Mouse (Mus musculus): ENCODE measurements at regions not wholly inside any gene's neighbourhood (a gene's known extent, or its start where the extent isn't known, plus 50 kb on each side); places are given as distances from the start of the nearest gene placed in this dataset.
A peak's percentile ranks its signal among the peaks of the same experiment; 100 is the strongest.

GRCm38 (mm10) chr3:149068821-149069220, 78.5 kb upstream of the Adgrl2 start:
- no peak for ATAC-seq (replicated peaks; ENCODE audit: low read depth, poor library complexity, severe bottlenecking)

GRCm38 (mm10) chr3:149067758-149068157, 77.4 kb upstream of the Adgrl2 start:
- ATAC-seq (replicated peaks; ENCODE audit: low read depth, poor library complexity, severe bottlenecking), result no peak

- ATAC-seq (replicated peaks; ENCODE audit: low read depth, poor library complexity, severe bottlenecking), result no peak
Measured at GRCm38 (mm10) chr3:149055077-149055476, 64.7 kb upstream of the Adgrl2 start.

GRCm38 (mm10) chr3:149052295-149052902, 62.0 kb upstream of the Adgrl2 start:
- peak; percentile 52; the same call in 1 of the 2 replicates for ATAC-seq (replicated peaks; ENCODE audit: low read depth, poor library complexity, severe bottlenecking)

- ATAC-seq (replicated peaks; ENCODE audit: low read depth, poor library complexity, severe bottlenecking), result no peak
Measured at GRCm38 (mm10) chr3:149045343-149045742, 55.0 kb upstream of the Adgrl2 start.

- no peak for ATAC-seq (replicated peaks; ENCODE audit: low read depth, poor library complexity, severe bottlenecking)
Measured at GRCm38 (mm10) chr3:149043901-149044300, 53.5 kb upstream of the Adgrl2 start.

GRCm38 (mm10) chr3:149042527-149042926, 52.2 kb upstream of the Adgrl2 start:
- ATAC-seq (replicated peaks; ENCODE audit: low read depth, poor library complexity, severe bottlenecking), result no peak

- no peak for ATAC-seq (replicated peaks; ENCODE audit: low read depth, poor library complexity, severe bottlenecking)
Measured at GRCm38 (mm10) chr3:149041188-149041587, 50.8 kb upstream of the Adgrl2 start.

Measured in common myeloid progenitor, adult 5-6 weeks (primary cell).